Mouse (Mus musculus): ENCODE measurements around the gene Gm614.

The Gm614 gene

DNA sequence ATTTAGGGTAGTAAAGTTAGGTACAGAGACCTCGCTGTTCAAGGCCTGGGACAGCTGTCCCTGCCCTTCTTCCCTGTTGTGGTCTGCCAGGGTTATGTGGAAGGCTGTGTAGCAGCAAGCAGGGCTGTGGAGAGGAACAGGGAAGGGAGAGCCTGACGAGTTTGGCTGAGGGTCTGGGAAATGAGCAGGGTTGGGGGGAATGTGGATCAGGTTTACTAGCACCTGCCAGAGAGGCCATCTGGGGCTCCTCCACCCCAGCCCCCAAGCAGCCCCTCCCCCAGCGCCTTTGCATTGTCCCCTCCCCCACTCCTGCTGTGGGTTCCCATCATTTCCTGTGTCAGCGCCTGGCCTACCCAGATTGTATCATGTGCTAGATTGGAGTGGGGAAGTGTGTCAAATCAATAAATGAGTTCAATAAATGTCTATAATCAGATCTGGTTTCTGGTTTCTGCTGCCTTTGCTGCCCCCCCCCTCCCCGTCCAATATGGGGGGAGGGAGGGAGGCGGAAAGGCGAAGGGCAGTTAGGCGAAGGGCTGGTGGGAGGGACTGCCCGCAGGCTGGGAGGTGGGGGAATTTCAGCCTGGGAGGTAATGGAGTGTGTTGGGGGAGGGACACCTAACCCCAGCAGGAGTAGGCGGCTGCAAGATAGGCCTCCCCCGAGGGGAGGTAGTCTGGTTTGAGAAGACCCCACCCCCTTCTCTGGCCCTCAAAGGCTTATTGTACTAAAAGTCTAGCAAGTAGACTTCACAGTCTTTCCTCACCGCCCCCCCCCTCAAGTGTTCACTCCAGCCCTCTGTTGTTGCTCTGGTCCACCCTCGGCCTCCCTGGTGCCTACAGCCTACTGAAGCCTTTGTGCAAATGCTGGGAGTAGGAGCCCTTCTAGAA lies 3.1 kb downstream of the Gm614 start:
- no peak for DNase-seq (ENCODE audit: low spot score in 2 of 2)

DNA sequence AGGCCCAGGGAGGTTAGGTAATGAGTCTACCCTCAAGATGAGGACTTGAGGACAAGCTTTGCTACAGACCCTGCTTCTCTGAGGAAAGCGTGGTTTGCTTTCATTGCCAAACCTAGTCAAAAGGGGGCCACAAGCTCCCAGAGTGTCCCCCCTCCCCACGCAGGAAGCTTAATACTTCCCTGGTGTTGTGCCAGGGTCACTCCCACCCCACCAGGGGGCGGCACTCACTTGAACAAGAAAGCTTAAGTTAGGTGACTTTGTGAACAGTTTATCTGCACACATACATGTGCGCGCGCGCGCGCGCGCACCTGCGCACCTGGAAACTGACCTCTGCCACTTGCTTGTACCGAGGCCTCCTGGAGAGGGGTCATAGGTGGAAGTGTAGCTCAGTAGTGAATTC lies 7.2 kb downstream of the Gm614 start:
- no peak for DNase-seq (ENCODE audit: low spot score in 2 of 2)

DNA sequence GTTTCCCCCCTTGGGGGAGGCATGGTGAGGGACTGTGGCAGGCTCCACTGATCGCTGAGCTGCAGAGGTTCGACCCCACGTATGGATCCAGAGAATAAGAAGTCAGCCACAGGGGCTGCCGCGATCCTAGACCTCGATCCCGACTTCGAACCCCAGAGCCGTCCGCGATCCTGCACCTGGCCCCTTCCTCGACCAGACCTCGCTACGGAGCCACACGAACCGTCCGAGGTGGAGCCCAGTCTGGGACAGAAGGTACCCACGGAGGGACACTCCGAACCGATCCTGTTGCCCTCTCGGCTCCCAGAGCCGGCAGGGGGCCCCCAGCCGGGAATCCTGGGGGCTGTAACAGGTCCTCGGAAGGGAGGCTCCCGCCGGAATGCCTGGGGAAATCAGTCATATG lies 9.1 kb downstream of the Gm614 start:
- no peak for DNase-seq (ENCODE audit: low spot score in 2 of 2)

DNA sequence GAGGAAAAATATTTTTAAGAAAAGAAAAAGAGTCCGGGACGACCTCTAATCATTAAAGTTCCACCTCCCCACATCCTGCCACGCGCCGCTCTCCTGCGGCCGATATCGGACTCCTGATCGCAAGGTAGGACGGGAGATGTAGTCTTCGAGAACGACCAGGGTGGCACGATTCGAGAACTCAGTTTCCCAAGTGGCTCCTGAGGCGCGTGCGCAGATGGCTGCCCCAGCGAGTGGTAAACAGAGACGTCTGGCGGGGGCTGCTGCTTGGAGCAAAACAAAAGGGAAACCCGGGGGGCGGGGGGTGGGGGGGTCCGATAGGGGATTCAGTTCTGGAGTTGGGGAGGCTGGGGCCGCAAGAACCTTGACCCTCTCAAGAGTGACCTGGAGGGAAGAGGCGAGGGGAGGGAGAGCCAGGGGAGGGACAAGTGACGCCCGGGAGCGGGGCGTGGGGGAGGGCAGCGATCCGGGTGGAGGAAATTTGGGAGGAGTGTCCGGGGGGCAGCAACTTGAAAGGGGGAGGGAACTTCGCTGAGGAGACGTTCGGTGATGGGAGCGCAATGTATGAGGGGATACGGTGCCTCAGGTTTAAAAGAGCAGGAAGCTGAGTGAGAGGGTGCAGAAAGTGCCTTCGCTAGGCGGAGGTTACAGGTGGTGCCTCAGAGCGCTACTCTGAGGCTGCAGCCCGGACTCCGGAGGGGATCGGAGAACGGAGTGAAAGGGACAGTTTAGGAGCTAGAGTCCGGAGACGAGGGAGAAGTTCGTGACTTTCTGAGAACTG lies 9.7 kb downstream of the Gm614 start, which contains the start of gene Foxo4:
Foxo4 (plus strand) TSS at position 577 of the 778 bp plus-strand sequence.
- DNase-seq (ENCODE audit: low spot score in 2 of 2), result peak; percentile 70 to 87

DNA sequence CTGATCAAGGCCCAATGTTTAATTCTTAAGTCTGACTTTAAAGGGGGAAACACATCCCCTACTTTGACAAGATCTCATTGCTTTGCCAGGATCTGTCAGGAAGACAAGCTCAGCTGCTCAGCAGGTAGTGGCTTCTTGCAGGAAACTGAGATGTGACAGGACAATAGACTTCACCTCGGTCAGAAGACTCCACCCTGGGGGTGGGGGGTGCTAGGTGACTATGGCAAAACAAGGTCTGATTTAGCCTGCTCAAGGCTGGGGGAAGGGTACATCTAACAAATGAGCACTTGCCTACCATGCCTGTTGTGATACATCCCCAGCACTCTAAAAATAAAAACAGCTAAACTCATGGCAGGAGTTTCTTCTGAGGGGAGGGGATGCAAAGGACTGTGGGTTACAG lies 18.8 kb downstream of the Gm614 start:
- DNase-seq (ENCODE audit: low spot score in 2 of 2), result no peak

DNA sequence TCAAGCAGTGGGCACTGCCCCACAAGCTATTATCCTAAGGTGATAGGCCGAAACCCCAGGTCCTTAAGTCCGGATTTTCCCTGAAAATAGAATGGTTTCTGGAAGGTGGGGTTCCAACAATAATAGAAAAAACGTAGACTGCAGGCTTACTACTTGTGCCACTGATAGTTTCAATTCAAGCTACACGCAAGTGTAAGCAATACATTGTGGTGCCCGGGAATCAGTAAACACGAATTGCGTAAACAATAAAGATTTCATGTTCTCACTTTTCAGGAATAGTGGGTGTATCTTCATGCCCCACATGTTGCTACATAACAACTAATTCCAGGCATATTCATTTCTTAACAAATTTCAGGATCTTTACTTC lies 41.0 kb downstream of the Gm614 start:
- no peak for DNase-seq (ENCODE audit: low spot score in 2 of 2)

DNA sequence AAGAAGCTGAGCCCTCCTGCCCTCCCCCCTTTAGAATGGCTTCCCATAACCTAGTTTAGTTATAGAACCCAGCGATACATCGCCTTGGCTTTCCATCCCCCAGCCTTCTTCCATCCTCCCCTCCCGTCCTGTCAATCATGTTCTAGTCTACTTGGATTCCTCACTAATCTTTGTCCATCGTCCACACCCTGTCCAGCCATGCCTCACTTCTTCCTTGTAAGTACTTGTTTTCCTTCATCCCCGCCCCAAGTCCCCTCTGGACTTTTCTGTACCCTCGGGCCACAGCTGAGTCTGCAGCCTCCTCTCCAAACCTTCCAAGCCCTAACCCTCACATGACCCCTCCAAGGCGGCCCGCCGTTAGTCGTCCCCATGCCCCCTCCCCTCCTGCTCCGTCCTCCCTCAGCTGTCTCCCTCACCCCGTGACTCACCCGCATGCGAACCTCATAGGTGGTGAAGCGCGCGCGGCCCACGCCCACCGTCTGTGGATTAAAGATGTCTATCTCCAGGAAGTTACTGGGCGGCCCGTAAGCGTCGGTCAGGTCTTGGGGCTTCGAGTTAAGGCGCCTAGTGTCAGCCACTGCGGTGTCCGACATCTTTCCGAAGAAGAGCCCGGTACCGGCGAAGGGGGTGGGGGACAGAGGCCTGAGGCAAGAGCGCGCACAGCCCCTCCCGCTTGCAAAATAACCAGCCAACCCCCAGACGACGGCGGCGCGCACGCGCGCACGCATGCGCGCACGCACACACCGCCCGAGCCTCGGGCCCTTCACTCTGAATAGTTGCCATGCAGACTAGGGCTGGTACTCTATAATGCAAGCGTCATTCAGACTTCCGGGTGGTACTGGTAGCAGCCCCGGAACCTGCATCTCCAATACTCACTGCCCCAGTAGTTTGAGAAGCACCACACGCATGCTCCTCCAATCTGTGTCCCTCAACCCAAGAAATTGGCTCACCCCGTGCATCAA lies 41.7 kb downstream of the Gm614 start, which contains the start of gene Snx12:
Snx12 (minus strand) TSS at position 730 of the 962 bp plus-strand sequence.
- peak; percentile 71 to 78 for DNase-seq (ENCODE audit: low spot score in 2 of 2)

Data from urinary bladder, postnatal 36 days (tissue).